Mouse (Mus musculus) myocyte (in vitro differentiated cells): ENCODE measurements at regions not wholly inside any gene's neighbourhood (a gene's known extent, or its start where the extent isn't known, plus 50 kb on each side); places are given as distances from the start of the nearest gene placed in this dataset.

Source experiments
- H3K27me3 ChIP-seq: one replicate; pipeline ENCODE4 v1.6.1; 2011; ENCODE audit not compliant: control insufficient read depth, insufficient read depth, insufficient read length
- H3K36me3 ChIP-seq: one replicate; pipeline ENCODE4 v1.6.1; 2011; ENCODE audit not compliant: control insufficient read depth, insufficient read depth
- H3K4me2 ChIP-seq: one replicate; pipeline ENCODE4 v1.6.1; 2011; ENCODE audit warnings: low read depth, control low read depth
- H3K4me3 ChIP-seq: one replicate; pipeline ENCODE4 v1.5.1; 2011; ENCODE audit warnings: mild to moderate bottlenecking, control low read depth, moderate library complexity
- H3K79me2 ChIP-seq: one replicate; pipeline ENCODE4 v1.6.1; 2011; ENCODE audit not compliant: control insufficient read depth, insufficient read depth
- H3ac ChIP-seq: one replicate; pipeline ENCODE4 v1.6.1; 2011; ENCODE audit not compliant: control insufficient read depth, insufficient read length
- CEBPB ChIP-seq: IDR thresholded peaks from 2 replicates; pipeline ENCODE4 v1.6.1; 2011; ENCODE audit warnings: mild to moderate bottlenecking, moderate library complexity; ENCODE audit not compliant: poor library complexity, insufficient read depth, severe bottlenecking
- E2F4 ChIP-seq: IDR thresholded peaks from one replicate; pipeline ENCODE4 v1.6.1; 2011; ENCODE audit warnings: mild to moderate bottlenecking, control low read depth, moderate library complexity; ENCODE audit not compliant: insufficient read depth
- MAX ChIP-seq: IDR thresholded peaks from one replicate; pipeline ENCODE4 v1.6.1; 2011; ENCODE audit warnings: low read depth, mild to moderate bottlenecking, control low read depth
- MYOD1 ChIP-seq, 3 experiments: IDR thresholded peaks; one replicate each; pipeline ENCODE4 v1.6.1; 2011; ENCODE audit warnings: control low read depth in 2 of 3, low read depth in 2 of 3, mild to moderate bottlenecking in 2 of 3, moderate library complexity in 1 of 3; ENCODE audit not compliant: insufficient read length in 2 of 3, control insufficient read depth in 1 of 3
- MYOG ChIP-seq, 3 experiments: IDR thresholded peaks; one replicate each; pipeline ENCODE4 v1.6.1; 2011; ENCODE audit warnings: control low read depth in 2 of 3, low read depth in 2 of 3, mild to moderate bottlenecking in 2 of 3; ENCODE audit not compliant: insufficient read length in 2 of 3, control insufficient read depth in 1 of 3, insufficient read depth in 1 of 3
- POLR2A ChIP-seq: IDR thresholded peaks from one replicate; pipeline ENCODE4 v1.6.1; 2011; ENCODE audit warnings: low read depth, mild to moderate bottlenecking, control low read depth, moderate library complexity; ENCODE audit not compliant: insufficient read length
- POLR2AphosphoS2 ChIP-seq: IDR thresholded peaks from one replicate; pipeline ENCODE4 v1.6.1; 2011; ENCODE audit warnings: low read depth, control low read depth; ENCODE audit not compliant: insufficient read length
- REST ChIP-seq: IDR thresholded peaks from one replicate; pipeline ENCODE4 v1.6.1; 2011; ENCODE audit warnings: mild to moderate bottlenecking, control low read depth, moderate library complexity; ENCODE audit not compliant: insufficient read depth, insufficient read length
- SRF ChIP-seq: IDR thresholded peaks from one replicate; pipeline ENCODE4 v1.6.1; 2011; ENCODE audit warnings: low read depth; ENCODE audit not compliant: control insufficient read depth, insufficient read length
- TCF12 ChIP-seq: IDR thresholded peaks from one replicate; pipeline ENCODE4 v1.6.1; 2011; ENCODE audit warnings: mild to moderate bottlenecking, control low read depth; ENCODE audit not compliant: poor library complexity, insufficient read depth, severe bottlenecking
- TCF3 ChIP-seq: IDR thresholded peaks from one replicate; pipeline ENCODE4 v1.6.1; 2011; ENCODE audit warnings: low read depth, control low read depth; ENCODE audit not compliant: insufficient read length
- USF1 ChIP-seq: IDR thresholded peaks from one replicate; pipeline ENCODE4 v1.6.1; 2011; ENCODE audit warnings: low read depth, mild to moderate bottlenecking, control low read depth, moderate library complexity

DNA sequence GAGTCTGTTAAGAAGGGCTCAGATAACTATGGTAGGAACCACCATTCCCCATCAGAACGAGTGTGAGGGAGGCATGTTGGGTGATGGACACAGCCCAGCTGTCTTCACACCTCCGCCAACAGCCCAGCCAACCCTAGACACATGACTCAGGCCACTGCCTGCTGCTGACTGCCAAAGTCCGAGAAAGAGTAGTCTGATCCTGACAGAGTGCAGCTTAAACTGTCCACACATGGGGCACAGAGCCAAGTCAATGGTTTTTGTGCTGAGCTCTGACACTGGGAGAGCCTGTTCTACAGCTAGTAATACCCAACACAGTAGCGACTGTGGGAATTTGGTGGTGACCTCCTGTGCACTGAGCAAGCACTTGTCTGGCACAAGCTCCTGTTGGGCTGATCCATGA is 176.4 kb downstream of the Cdh26 start:
- TF ChIP-seq MYOG (IDR thresholded peaks at IDR 0.05; ENCODE audit: control insufficient read depth in 1 of 3, insufficient read depth in 1 of 3, insufficient read length in 2 of 3, low read depth in 2 of 3) (no peak), POLR2A (no peak), POLR2AphosphoS2 (no peak), TCF3 (no peak), CEBPB (no peak), MAX (no peak), USF1 (no peak), REST (no peak), MYOD1 (IDR thresholded peaks at IDR 0.05; ENCODE audit: control insufficient read depth in 1 of 3, insufficient read length in 2 of 3, low read depth in 2 of 3) (no peak), SRF (no peak), E2F4 (no peak), TCF12 (no peak)
- H3K4me3 ChIP-seq = no peak overlapping the region

DNA sequence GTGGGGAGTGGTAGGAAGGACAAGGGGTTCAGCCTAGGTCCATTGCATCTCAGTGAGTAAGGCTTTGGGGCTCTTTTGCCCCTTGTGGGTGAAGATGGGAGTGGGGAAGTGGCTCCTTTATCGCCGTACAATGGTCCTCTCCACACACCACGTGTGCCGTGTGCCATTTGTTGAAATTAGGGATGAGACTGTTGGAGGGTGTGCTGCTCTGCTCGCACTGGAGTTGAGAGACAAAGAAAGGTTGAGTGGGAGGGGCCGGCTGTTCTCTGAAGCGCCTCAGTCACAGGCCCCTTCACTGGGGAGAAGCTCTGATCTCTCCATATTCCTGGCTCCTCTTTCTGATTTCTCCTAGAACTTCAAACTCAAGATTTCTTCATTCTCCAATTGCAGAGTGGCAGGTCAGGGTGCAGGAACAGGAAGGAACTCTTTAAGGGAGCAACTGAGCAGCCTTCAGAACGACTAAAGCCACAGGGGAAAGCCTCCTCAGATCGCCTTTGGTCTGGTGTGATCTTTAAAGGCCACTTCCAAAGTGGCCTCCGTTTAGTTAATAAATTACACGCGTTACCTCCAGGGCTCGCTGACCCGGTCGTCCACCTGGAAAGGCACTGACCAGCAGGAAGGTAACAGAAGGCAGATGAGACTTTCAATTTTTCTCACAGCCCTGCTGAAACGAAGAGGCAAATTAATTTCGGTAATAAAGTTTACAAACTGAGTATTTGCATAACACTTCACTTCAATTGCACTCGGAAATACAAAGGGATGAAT is 180.1 kb downstream of the Cdh26 start:
- H3K4me2 ChIP-seq = no peak overlapping the region
- no peak overlapping the region for H3ac ChIP-seq
- TF ChIP-seq REST (no peak), MYOD1 (IDR thresholded peaks at IDR 0.05; ENCODE audit: control insufficient read depth in 1 of 3, insufficient read length in 2 of 3, low read depth in 2 of 3) (no peak)
- no peaks in the 10 kb centered on the region for H3K79me2 ChIP-seq
- H3K27me3 ChIP-seq = no peaks in the 10 kb centered on the region
- H3K36me3 ChIP-seq = no peaks in the 10 kb centered on the region
- H3K4me3 ChIP-seq = no peak overlapping the region

More for the DNA sequence above, 176.4 kb downstream of the Cdh26 start:
- Histone ChIP-seq H3ac (no peak overlapping the region), H3K36me3 (no peaks in the 10 kb centered on the region), H3K27me3 (no peaks in the 10 kb centered on the region), H3K4me2 (no peak overlapping the region), H3K79me2 (no peaks in the 10 kb centered on the region)

DNA sequence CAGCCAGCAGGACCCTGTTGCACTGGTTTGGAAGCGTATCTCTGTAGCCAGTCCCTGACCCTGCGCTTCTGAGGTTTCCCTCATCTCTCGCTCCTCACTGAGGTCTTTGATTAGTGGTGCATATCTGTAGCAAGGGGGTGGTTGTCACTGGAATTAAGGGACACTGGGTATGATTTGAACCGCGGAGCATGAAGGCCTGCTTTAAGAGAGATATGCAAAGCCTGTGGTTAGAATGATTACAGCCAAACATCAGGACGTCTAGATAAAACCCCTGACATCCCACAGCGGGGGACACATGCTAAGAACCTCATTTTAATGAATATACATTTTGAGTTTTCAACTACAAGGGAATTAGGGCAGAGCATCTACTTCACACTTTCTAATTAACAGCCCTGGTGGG is 184.4 kb downstream of the Cdh26 start:
- H3K79me2 ChIP-seq = no peaks in the 10 kb centered on the region
- H3K36me3 ChIP-seq = no peaks in the 10 kb centered on the region
- TF ChIP-seq MAX (no peak), E2F4 (no peak), POLR2AphosphoS2 (no peak), SRF (no peak), CEBPB (no peak)
- H3K4me2 ChIP-seq = no peak overlapping the region
- H3K4me3 ChIP-seq = no peak overlapping the region
- H3ac ChIP-seq = no peak overlapping the region
- H3K27me3 ChIP-seq = no peaks in the 10 kb centered on the region

DNA sequence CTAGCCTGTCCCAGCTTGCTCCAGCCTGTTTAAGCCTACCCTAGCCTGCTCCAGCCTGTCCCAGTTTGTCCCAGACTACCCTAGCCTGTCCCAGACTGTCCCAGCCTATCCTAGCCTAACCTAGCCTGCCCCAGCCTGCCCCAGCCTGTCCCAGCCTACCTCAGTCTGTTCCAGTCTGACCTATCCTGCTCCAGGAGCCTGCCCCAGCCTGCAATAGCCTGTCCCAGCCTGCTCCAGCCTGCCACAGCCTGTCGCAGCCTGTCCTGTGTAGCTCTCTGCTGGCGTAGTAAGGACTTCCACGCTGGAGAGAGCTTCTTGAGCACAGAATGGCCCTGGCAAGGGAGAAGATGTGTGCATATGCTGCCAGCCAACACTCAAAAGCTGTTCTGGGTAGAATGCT is 192.5 kb downstream of the Cdh26 start:
- TF ChIP-seq REST = no peak
- no peak for TF ChIP-seq USF1
- H3ac ChIP-seq = no peak overlapping the region
- H3K4me3 ChIP-seq = no peak overlapping the region
- H3K36me3 ChIP-seq = no peaks in the 10 kb centered on the region
- no peak overlapping the region for H3K4me2 ChIP-seq
- no peaks in the 10 kb centered on the region for H3K27me3 ChIP-seq
- no peaks in the 10 kb centered on the region for H3K79me2 ChIP-seq

DNA sequence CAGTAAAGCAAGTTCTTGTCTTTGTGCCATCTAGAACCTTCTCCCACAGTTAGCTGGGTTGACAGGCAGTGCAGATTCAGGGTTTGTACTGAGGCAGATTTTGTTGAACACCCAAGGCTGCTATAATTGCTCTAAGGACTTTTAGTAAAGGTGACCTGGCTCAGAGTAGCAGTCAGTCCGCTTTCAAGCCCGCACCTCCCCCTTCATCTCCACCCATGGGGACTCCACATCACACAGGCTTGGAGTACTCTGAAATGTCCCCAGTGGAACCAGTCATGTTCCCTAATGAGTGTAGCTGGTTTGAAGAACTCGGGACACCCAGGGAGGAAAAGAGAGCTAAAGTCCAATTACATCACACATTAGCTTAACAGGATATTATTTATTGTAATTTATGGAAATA is 194.1 kb downstream of the Cdh26 start:
- TF ChIP-seq POLR2A = no peak
- TF ChIP-seq MYOD1 (IDR thresholded peaks at IDR 0.05; ENCODE audit: control insufficient read depth in 1 of 3, insufficient read length in 2 of 3, low read depth in 2 of 3) = no peak
- no peak for TF ChIP-seq TCF12
- no peak for TF ChIP-seq POLR2AphosphoS2
- no peak for TF ChIP-seq E2F4
- no peak for TF ChIP-seq MAX
- TF ChIP-seq MYOG (IDR thresholded peaks at IDR 0.05; ENCODE audit: control insufficient read depth in 1 of 3, insufficient read depth in 1 of 3, insufficient read length in 2 of 3, low read depth in 2 of 3) = no peak
- no peak for TF ChIP-seq SRF
- TF ChIP-seq CEBPB = no peak
- TF ChIP-seq TCF3 = no peak
- no peak for TF ChIP-seq USF1
- no peak for TF ChIP-seq REST
- no peak overlapping the region for H3ac ChIP-seq
- no peaks in the 10 kb centered on the region for H3K79me2 ChIP-seq
- no peaks in the 10 kb centered on the region for H3K36me3 ChIP-seq
- H3K4me3 ChIP-seq = no peak overlapping the region
- H3K4me2 ChIP-seq = no peak overlapping the region
- H3K27me3 ChIP-seq = no peaks in the 10 kb centered on the region
